Mouse (Mus musculus): ENCODE results near the gene Slc2a2.

- TF ChIP-seq CTCF (IDR thresholded peaks at IDR 0.05; ENCODE audit: low read depth, low read length) (no peak), GATA1 (IDR thresholded peaks at IDR 0.05; ENCODE audit: borderline replicate concordance, low read length) (no peak), TAL1 (conservative IDR thresholded peaks at IDR 0.05; ENCODE audit: low read depth, low read length) (no peak)
Measured at GRCm38 (mm10) chr3:28653043-28653442, 44.7 kb upstream of the Slc2a2 start.
